Mouse (Mus musculus): Measurements from ENCODE around the gene Slc44a1. TPM values are rescaled to one million over a fixed set of nuclear protein-coding genes. Genes with fewer than 3 reads are reported as not detected.

Gene Slc44a1
- polyA plus RNA-seq (2014; fragmentation: Nextera tagmentation; extraction: Ambion mirVana), result 26.8 and 48.8 TPM in 2 replicates

GRCm38 (mm10) chr4:53440010-53440815, at the start of gene Slc44a1:
Gene Slc44a1 (plus strand): TSS chr4:53440413.
- H3K27me3 ChIP-seq (ENCODE audit: control insufficient read depth, insufficient read depth, low read length), result no peaks in the 10 kb centered on the region
- WGBS, result under 1% methylated on average over 82 of the region's 122 CpGs
- H3K9me3 ChIP-seq (ENCODE audit: control insufficient read depth, low read length), result no peaks in the 10 kb centered on the region
- H3K27ac ChIP-seq (ENCODE audit: low read depth, low read length), result peak within 1 kb of the TSS; percentile 85
- H3K36me3 ChIP-seq (ENCODE audit: control insufficient read depth, insufficient read depth, low read length), result no peaks in the 10 kb centered on the region
- peaks cover 12% of the 10 kb centered on the region; the same call in 1 of the 2 replicates for H3K4me1 ChIP-seq (ENCODE audit: control insufficient read depth, insufficient read depth, low read length)
- ATAC-seq (ENCODE audit: low FRiP score, low TSS enrichment), result peak; percentile 96
- H3K4me2 ChIP-seq (replicated peaks; ENCODE audit: low read depth, low read length), result peak within 1 kb of the TSS; percentile 96
- H3K4me3 ChIP-seq (ENCODE audit: low read length), result peak within 1 kb of the TSS; percentile 91
- H3K9ac ChIP-seq (ENCODE audit: low read depth, low read length), result peak within 1 kb of the TSS; percentile 83

DNA sequence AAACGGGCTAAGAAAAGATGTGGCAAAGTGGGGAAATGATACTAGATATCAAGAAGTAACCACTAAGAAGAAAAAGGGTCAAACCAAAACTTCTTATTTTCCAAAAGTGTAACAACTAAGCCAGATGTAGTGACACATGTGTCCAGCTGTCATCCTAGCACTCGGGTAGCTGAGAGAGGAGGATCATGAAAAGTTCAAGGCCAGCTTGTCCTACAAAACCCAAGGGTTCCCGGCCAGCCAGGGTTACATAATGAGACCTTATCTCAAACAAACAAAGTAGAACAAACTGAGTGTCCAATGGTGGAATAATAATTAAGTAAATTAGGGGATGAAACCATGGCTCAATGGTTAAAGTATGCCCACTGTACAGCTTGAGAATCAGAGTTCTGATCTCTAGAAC, 45.2 kb upstream of the Slc44a1 start:
- Histone ChIP-seq H3K9ac (ENCODE audit: low read depth, low read length) (no peak overlapping the region), H3K4me1 (ENCODE audit: control insufficient read depth, insufficient read depth, low read length) (no peaks in the 10 kb centered on the region), H3K4me2 (replicated peaks; ENCODE audit: low read depth, low read length) (no peak overlapping the region), H3K4me3 (ENCODE audit: low read length) (no peak overlapping the region), H3K9me3 (ENCODE audit: control insufficient read depth, low read length) (no peaks in the 10 kb centered on the region), H3K36me3 (ENCODE audit: control insufficient read depth, insufficient read depth, low read length) (no peaks in the 10 kb centered on the region), H3K27me3 (ENCODE audit: control insufficient read depth, insufficient read depth, low read length) (no peaks in the 10 kb centered on the region), H3K27ac (ENCODE audit: low read depth, low read length) (no peak overlapping the region)
- no peak for ATAC-seq (ENCODE audit: low FRiP score, low TSS enrichment)
- 68% methylated on average over 3 of the region's 3 CpGs for WGBS

GRCm38 (mm10) chr4:53396623-53397192, 43.5 kb upstream of the Slc44a1 start:
- no peak for ATAC-seq (ENCODE audit: low FRiP score, low TSS enrichment)
- Histone ChIP-seq H3K4me2 (replicated peaks; ENCODE audit: low read depth, low read length) (no peak overlapping the region), H3K36me3 (ENCODE audit: control insufficient read depth, insufficient read depth, low read length) (no peaks in the 10 kb centered on the region), H3K9me3 (ENCODE audit: control insufficient read depth, low read length) (no peaks in the 10 kb centered on the region), H3K27me3 (ENCODE audit: control insufficient read depth, insufficient read depth, low read length) (no peaks in the 10 kb centered on the region), H3K4me1 (ENCODE audit: control insufficient read depth, insufficient read depth, low read length) (no peaks in the 10 kb centered on the region), H3K9ac (ENCODE audit: low read depth, low read length) (no peak overlapping the region), H3K4me3 (ENCODE audit: low read length) (no peak overlapping the region), H3K27ac (ENCODE audit: low read depth, low read length) (no peak overlapping the region)
- WGBS, result 53% methylated on average over 11 of the region's 11 CpGs

DNA sequence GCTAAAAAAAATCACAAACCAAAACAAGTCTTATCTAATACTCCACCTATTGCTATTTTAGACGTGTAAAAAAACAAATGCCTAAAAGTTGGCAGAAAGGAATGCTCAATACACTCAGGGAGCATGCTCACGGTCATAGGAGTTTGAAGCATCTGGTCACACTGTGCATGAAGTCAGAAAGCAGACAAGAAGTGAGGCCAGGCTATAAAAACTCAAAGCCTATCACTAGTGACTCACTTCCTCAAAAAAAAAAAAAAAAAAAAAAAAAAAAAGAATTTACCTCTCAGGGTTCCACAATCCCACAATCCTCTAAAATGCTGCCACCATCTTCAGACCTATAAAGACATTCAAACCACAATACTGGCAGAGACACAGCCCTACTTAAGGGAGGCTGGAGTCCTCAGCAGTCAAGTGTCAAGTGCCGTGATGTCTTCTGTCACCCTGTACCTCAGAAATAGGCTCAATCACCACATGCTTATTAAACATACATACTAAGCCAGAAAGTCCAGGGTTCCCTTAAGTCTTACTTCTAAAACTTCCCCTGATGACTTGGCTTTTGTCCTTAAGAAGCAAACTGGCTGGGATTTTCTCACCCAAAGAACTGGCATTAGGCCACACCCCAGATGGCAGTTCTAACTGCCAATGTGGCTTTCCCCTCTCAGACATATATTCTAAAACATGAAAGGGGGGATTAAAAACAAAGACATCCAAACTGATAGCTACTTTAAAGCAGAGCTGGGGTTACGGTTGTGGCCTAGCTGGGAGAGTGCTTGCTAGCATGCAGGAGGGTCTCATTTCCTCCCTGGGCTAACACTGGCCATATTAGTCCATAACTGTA, 42.7 kb upstream of the Slc44a1 start:
- H3K27ac ChIP-seq (ENCODE audit: low read depth, low read length), result no peak overlapping the region
- H3K27me3 ChIP-seq (ENCODE audit: control insufficient read depth, insufficient read depth, low read length), result no peaks in the 10 kb centered on the region
- H3K36me3 ChIP-seq (ENCODE audit: control insufficient read depth, insufficient read depth, low read length), result no peaks in the 10 kb centered on the region
- no peaks in the 10 kb centered on the region for H3K9me3 ChIP-seq (ENCODE audit: control insufficient read depth, low read length)
- no peak overlapping the region for H3K4me2 ChIP-seq (replicated peaks; ENCODE audit: low read depth, low read length)
- H3K4me1 ChIP-seq (ENCODE audit: control insufficient read depth, insufficient read depth, low read length), result no peaks in the 10 kb centered on the region
- ATAC-seq (ENCODE audit: low FRiP score, low TSS enrichment), result no peak
- H3K9ac ChIP-seq (ENCODE audit: low read depth, low read length), result no peak overlapping the region
- WGBS, result 69% methylated on average over 4 of the region's 4 CpGs
- no peak overlapping the region for H3K4me3 ChIP-seq (ENCODE audit: low read length)

DNA sequence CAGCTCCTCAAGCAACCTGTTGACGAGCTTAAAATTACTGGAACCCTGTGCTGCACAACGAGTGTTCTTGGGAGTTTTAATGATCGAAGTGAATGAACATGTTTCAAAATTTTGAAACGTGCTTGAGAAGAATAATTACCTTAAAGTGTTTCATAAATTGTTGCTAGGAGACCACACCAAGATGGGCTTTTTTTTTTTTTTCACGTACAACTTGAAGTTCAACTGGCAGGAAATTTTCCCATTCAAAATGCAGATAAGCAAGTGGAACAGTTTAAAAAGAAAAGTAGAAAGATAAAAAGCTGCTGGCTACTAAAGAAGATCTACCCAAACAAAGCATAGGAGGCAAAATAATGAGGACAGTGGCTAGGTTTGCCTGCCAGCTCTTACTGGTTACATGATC, 41.7 kb upstream of the Slc44a1 start:
- no peak for ATAC-seq (ENCODE audit: low FRiP score, low TSS enrichment)
- WGBS, result 66% methylated on average over 5 of the region's 5 CpGs
- H3K4me2 ChIP-seq (replicated peaks; ENCODE audit: low read depth, low read length), result no peak overlapping the region
- H3K27me3 ChIP-seq (ENCODE audit: control insufficient read depth, insufficient read depth, low read length), result no peaks in the 10 kb centered on the region
- H3K27ac ChIP-seq (ENCODE audit: low read depth, low read length), result no peak overlapping the region
- no peak overlapping the region for H3K9ac ChIP-seq (ENCODE audit: low read depth, low read length)
- no peaks in the 10 kb centered on the region for H3K4me1 ChIP-seq (ENCODE audit: control insufficient read depth, insufficient read depth, low read length)
- H3K4me3 ChIP-seq (ENCODE audit: low read length), result no peak overlapping the region
- no peaks in the 10 kb centered on the region for H3K9me3 ChIP-seq (ENCODE audit: control insufficient read depth, low read length)
- H3K36me3 ChIP-seq (ENCODE audit: control insufficient read depth, insufficient read depth, low read length), result no peaks in the 10 kb centered on the region

DNA sequence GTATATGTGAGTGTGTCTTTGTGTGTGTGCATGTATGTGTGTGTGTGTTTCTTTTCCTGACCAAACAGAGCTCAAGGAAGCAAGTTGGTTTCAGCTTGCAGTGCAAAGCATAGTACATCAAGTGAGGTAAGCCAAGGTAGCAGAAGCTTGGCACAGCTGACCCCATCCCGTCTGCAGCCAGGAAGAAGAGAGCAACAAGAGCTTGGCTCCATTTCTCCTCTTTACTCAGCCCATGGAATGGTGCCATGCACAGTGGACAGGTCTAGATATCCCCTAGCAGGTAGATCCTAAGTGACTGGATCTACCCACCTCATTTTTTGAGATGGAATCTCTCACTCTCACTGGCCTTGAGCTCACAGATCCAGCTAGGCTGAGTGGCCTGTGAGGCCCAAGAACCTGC, 40.8 kb upstream of the Slc44a1 start:
- Histone ChIP-seq H3K27ac (ENCODE audit: low read depth, low read length) (no peak overlapping the region), H3K9ac (ENCODE audit: low read depth, low read length) (no peak overlapping the region), H3K9me3 (ENCODE audit: control insufficient read depth, low read length) (no peaks in the 10 kb centered on the region), H3K4me1 (ENCODE audit: control insufficient read depth, insufficient read depth, low read length) (no peaks in the 10 kb centered on the region), H3K4me2 (replicated peaks; ENCODE audit: low read depth, low read length) (no peak overlapping the region), H3K27me3 (ENCODE audit: control insufficient read depth, insufficient read depth, low read length) (no peaks in the 10 kb centered on the region), H3K36me3 (ENCODE audit: control insufficient read depth, insufficient read depth, low read length) (no peaks in the 10 kb centered on the region), H3K4me3 (ENCODE audit: low read length) (no peak overlapping the region)
- no peak for ATAC-seq (ENCODE audit: low FRiP score, low TSS enrichment)
- WGBS, result 90% methylated on average over 1 of the region's 1 CpGs

DNA sequence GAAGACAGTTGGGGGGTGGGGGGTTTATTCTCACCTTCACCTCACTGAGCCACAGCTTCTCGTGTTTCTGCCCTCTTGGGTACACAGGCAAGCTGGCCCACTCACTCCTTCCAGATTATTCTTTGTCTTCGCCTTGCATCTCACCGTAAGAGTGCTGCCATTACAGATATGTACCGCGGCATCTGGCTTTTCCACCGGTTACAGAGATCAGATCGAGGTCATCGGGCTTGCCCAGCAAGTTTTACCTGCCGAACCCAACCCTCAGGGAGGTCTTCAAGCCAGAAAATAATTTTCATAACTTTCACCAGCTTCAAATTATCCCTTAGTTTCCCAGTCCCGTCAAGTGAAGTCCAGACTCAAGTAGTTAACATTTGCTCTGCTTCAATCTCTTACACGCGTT, 36.8 kb upstream of the Slc44a1 start:
- H3K36me3 ChIP-seq (ENCODE audit: control insufficient read depth, insufficient read depth, low read length), result no peaks in the 10 kb centered on the region
- 91% methylated on average over 12 of the region's 12 CpGs for WGBS

DNA sequence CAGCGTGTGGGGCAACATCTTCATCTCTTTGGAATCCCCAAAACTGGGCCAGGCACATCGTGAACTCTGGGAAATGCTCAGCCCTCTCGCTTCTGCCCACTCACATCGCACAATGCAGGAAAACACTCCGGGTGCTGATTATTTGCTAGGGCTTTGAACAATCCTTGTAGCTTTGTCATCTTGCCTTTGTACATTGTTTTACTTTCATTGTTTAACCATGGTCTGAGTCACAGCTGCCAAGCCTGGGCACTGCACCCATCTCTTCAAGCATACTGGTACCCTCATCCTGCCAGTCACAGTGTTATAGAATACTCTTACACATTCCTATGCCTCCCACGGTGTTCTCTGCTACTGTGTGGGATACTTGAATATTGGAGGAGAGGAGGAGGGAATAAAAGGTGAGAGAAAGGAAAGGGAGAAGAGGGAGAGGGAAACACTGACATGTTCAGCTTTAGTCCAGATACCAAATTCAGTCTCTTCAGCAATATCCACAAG, 35.7 kb upstream of the Slc44a1 start:
- Histone ChIP-seq H3K4me2 (replicated peaks; ENCODE audit: low read depth, low read length) (no peak overlapping the region), H3K4me1 (ENCODE audit: control insufficient read depth, insufficient read depth, low read length) (no peaks in the 10 kb centered on the region), H3K9me3 (ENCODE audit: control insufficient read depth, low read length) (no peaks in the 10 kb centered on the region), H3K27me3 (ENCODE audit: control insufficient read depth, insufficient read depth, low read length) (no peaks in the 10 kb centered on the region), H3K36me3 (ENCODE audit: control insufficient read depth, insufficient read depth, low read length) (no peaks in the 10 kb centered on the region), H3K27ac (ENCODE audit: low read depth, low read length) (no peak overlapping the region), H3K9ac (ENCODE audit: low read depth, low read length) (no peak overlapping the region), H3K4me3 (ENCODE audit: low read length) (no peak overlapping the region)
- ATAC-seq (ENCODE audit: low FRiP score, low TSS enrichment), result no peak
- WGBS, result 89% methylated on average over 6 of the region's 6 CpGs

More for the DNA sequence above, 36.8 kb upstream of the Slc44a1 start:
- no peak overlapping the region for H3K9ac ChIP-seq (ENCODE audit: low read depth, low read length)
- no peak overlapping the region for H3K4me3 ChIP-seq (ENCODE audit: low read length)
- no peak overlapping the region for H3K4me2 ChIP-seq (replicated peaks; ENCODE audit: low read depth, low read length)
- H3K27me3 ChIP-seq (ENCODE audit: control insufficient read depth, insufficient read depth, low read length), result no peaks in the 10 kb centered on the region
- no peaks in the 10 kb centered on the region for H3K9me3 ChIP-seq (ENCODE audit: control insufficient read depth, low read length)
- no peak overlapping the region for H3K27ac ChIP-seq (ENCODE audit: low read depth, low read length)
- H3K4me1 ChIP-seq (ENCODE audit: control insufficient read depth, insufficient read depth, low read length), result no peaks in the 10 kb centered on the region
- no peak for ATAC-seq (ENCODE audit: low FRiP score, low TSS enrichment)

All from kidney, embryonic 14.5 days (tissue).